Mouse (Mus musculus) lung, adult 18-20 months (tissue): ENCODE measurements at regions not wholly inside any gene's neighbourhood (a gene's known extent, or its start where the extent isn't known, plus 50 kb on each side); places are given as distances from the start of the nearest gene placed in this dataset.
"Not testable (repeated sequence)": the region's sequence is repeated elsewhere in the genome, so short reads cannot be mapped to it uniquely, and the experiment has no call there.

Experiments
- DNase-seq, 2 experiments: peaks; one replicate each; pipeline ENCODE4 v3.0.0; 2022; ENCODE audit warnings: mixed read lengths in 2 of 2

DNA sequence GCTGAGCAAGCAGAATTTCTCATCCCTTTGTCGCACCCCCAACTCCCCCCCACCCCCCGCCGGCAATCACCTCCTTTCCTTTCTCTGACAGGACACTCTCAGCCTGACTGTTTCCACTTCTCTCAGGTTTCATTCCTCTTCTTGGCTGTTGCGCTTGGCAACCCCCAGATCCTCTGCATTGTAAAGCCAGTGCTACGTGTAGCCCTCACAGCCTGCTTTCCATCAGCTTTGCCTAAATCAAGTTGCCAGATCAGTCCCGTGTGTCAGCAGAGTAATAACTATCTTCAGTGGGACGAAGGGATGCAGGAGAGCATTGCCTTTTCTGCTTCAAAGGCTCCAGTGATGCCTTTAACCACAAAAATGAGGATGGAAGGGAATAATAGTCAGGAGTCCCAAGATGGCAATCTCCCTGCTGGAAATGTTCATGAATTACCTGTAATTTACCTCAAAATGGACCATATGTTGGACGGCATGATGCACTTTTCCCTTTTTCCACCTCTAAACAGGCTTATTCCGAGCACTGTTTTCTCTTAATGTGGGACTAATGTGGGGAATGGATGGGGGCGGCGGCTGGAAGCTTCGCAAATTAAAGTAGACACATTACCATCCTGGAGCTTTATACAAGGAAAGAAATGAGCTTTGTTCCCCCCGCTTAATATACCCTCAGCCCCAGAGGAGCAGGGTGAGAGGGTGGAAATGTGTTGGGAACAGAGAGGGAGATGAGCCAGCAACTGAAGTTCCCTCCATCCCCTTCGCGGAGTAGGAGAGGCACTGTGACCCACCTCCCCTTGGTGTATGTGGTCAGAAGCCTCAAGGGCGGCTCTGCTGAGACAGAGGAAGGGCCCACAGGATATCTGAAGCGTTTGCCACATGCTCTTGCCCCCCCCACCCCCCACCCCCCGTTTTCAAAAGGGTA lies 168.3 kb upstream of the Npvf start:
- no peak for DNase-seq

DNA sequence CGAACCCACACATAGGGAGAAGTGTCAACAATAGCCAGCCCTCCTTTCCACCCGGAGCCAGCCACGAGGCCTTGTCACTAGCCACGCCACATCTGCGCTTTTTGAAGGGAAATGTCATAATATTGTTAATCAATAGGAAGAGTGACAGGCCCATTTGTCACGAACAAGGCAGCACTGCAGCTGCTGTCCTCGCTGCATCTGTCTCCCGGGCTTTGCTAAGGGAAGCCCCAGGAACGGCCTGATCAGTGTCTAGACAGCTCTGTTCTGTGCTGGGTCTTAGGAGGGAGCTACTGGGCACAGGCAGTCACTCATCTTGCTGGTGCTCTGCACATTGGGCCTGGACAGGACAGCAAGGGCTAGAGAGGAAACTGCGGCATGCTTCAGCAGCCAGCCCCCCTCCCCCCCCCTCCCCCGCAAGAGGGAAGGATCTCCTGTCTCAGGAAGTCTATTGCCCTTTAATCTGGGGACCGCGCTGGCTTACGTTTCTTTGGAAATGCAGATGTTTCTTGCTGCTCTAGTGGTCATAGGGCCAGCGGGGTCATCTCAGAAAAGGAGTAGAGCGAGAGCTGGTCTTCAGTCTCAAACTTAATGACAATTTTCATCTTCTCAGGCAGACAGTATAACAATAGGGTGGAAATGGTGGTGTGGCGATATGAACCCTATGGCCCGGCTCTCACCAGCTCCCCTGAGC lies 169.1 kb upstream of the Npvf start:
- DNase-seq, result no peak

DNA sequence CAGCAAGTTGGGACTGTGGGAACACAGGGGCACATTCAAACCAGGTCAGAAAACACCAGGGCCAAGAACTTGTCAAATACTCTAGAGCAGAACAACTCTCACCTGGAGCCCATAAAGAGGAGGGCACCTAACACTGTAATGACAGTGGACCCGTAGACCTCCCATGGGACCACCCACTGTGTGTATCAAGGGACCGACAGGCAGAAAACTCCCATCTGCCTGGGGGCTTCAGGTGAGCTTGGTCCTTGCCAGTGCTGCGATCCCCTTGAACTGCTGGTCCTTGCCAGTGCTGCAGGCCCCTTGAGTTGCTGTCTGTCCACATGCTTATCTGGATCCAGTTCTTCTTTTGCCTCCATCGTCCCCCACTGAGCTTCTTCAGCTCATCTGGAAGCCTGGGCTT lies 170.2 kb upstream of the Npvf start:
- no peak for DNase-seq

DNA sequence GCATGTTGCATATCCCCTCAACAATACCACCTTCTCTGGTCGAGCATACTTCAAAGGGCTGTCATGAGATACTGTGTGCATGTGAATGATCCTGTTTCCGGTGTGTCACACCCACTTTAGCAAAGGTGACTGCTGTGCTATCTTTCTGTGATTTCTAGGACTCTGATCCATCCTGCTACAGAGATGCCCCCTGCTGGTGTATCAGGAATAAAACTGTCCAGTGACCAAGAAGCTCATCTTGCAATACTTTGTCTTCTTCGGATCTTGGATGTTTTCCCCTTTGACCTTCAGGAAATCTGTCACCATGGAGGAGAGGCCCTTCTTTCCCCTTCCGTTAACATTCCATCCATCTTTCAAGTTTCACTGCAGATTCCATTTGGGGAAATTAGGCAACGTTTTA lies 177.5 kb upstream of the Npvf start:
- DNase-seq, result no peak

DNA sequence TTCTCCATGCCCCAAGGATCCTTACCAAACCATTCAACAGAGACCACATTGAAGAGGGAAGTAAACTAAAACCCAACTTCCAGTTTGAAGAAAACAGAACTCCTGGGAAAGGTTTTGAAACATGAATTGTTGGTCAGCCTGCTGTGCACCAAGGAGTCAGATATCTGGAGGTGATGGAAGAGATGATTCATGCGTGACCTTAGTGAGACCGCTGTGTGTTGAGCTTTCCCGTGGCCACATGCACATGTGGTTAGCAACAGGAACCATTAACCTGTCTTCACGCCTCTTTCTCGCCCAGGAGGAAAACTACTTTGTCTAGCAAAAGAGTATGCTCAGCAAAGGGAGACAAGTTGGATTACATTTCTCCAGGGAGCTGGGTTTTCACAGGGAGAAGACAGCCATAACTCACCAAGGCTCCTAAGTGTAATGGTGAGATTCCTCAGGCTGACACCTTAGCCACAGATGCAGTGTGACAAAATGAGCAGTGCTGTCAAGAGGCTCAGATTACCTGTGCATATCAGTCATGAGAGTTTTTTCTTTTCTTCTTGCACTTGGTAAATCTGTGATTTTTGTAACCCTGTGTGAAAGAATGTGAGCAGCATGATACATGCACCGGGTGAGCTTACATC lies 181.9 kb upstream of the Npvf start:
- no peak for DNase-seq

DNA sequence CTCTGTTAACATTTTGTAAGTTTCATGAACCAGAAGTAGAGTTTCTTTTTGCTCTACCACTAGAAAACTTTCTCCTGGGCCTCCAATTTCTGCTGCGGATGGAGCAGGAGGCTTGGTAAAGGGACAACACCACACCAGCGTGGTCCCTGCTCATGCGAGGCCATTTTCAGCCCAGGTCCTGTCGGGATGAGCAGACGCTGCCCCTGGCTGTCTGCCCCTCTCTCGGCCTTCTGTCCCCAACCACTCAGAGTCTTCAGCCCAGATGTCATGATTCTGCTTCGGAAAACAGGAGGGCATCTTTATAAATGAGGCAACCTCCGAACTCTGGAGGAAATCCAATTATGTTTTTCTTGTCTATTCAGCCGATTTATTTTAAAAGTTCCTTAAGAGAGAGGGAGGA lies 186.6 kb upstream of the Npvf start:
- DNase-seq, result no peak

DNA sequence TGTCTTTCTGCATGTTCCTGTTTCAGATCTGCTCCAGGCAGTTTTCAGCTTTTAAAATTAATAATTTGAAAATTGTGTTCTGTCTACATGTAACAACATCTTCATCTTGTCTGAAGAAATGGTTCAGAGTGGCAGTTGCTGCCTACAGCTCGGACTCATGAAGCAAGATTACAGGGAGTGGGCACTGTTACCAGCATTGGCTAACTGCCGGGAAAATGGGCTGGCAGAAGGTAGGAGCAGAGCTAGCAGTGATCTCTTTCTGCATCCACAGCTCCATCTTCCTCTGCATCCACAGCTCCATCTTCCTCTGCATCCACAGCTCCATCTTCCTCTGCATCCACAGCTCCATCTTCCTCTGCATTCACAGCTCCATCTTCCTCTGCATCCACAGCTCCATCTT lies 191.0 kb upstream of the Npvf start:
- DNase-seq, result not testable (repeated sequence)

DNA sequence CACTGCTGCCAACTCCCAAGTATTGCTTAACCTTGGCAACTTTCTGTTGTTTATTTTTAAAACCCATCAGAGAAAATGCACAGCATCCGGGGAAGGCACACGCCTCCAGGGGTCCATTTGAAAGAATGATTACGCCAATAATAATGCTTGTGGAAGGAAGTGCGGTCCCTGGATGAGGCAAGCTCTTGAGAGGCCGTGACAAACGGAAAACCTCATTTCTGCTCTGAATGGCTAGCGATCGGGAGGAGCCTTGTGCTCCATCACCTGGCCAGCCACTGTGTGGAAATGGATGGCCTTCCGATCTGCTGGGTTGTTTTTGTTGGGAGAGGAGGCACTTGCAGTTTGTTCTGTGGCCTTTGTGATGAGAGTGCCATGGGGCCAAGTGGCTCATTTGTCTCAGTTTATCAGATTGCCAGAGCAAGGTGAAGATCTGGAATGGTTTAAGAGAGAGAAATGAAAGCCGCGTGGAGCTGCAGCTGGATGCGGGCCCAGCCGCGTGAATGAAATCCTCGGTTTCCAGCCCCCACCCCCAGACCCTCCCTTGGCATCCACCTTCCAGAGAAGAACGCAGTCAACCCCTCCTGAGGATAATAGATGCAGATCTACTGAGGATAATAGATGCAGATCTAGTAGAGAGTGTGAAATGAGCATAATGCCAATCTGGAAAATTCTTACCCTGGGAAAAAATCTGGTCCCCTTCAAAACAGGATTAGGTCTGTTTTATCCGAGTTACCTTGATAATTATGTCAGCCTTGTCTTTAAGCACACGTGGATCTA lies 192.7 kb upstream of the Npvf start:
- DNase-seq, result no peak

DNA sequence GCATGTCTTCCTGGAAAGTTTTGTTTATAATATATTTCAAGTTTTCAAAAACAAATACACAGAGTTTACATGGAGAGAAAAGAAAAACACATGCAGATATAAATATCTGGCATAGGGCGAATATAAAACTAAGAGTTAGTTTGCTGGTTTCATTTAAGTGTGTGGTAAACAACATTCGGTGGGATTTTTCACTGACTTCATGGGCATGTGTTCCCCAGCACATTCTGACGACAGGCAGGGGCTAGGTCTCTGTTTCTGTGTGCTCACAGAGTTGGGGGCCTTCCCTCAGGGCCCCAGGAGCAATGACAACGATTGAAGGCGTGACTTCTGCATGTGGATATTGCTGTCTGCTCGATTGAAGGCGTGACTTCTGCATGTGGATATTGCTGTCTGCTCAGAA lies 193.3 kb upstream of the Npvf start:
- DNase-seq, result no peak

DNA sequence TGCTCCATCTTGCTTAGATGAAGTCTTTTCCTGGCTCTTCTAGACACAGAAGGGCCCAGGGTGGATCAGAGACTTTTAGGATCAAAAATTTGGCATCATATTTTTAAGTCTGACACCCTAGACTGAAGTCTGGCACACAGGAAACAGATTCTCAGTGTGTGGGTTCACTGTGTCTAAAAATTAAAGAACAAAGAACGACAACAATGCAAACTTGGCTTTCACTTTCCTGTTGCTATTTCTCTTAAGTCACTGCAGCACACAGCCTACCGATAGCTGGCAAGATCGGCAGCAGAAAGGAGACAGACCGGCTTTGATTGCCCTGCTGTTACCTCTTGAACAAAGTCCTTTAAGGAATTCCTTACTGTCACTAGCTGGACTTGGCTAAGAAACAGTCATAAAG lies 204.9 kb upstream of the Npvf start:
- DNase-seq, result peak in 1 of 2 experiments; percentile 2

DNA sequence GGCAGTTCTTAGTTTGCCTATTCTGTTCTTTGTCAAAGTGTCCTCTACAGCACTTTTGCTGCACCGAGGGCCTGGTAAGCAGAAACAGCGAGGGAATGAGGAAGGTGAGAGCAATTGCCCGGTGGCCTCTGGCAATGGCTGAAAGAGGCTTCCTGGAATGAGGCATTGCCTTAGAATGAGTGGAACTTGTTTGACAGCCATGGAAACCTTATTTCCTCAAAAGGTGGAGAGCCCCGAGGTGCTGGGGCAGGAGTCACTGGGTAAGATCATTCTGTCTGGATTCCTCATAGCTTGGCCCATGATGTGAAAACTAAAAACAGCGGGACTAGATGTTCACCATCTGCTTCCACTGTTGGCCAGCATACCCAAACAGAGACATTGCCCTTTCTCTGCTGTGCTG lies 223.8 kb upstream of the Npvf start:
- DNase-seq, result no peak

DNA sequence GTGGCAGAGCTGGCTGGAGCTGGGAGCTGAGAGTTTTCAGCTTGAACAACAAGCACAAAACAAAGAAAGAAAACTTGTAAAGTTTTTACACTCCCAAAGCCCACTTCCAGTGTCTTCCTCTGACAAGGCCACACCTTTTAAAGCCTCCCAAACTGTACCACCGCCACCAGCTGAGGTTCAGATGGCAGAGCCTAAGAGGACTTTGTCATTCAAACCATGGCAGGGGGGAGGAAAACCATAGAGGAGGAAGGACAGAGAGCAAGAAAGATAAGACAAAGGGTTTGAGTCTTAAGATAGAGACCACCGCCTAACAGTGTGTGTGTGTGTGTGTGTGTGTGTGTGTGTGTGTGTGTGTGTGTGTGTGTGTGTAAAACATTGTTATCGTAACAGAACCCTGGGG lies 228.1 kb upstream of the Npvf start:
- no peak for DNase-seq

DNA sequence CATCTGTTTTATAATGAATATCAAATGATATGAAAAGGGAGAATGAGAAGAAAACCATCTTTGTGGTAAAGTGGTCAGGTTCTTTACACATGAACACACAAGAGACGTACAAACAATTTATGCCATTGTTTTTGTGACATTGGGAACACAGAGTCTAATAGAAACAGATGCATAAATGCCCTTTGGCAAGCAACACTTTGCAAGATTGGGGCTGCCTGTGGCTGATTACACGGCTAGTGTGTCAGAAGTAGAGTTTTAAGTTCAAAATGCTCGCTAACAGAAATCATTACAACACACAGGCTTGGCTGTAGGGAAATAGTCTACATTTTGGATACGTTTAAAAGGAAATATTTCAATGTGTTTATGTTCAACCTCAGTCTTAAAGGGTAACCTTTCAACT lies 228.5 kb upstream of the Npvf start:
- DNase-seq, result no peak

DNA sequence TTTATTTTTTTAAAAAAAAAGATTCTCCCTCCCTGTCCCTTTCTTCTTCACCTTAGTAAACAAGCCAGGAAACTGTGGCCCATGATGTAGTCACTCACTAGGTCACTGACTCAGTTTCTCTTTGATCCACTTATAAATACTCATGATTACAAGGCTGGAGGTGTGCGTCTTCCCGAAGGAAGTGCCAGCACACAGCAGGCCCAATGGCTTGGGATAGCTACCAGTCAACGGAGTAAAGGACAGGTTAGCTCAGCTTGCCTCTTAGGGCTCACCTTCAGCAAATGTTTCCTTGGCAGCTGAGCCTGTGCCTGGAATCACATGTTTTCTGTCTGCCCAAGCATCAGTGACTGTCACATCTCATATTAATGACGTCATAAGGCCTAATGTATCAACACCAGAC lies 230.8 kb upstream of the Npvf start:
- no peak for DNase-seq

DNA sequence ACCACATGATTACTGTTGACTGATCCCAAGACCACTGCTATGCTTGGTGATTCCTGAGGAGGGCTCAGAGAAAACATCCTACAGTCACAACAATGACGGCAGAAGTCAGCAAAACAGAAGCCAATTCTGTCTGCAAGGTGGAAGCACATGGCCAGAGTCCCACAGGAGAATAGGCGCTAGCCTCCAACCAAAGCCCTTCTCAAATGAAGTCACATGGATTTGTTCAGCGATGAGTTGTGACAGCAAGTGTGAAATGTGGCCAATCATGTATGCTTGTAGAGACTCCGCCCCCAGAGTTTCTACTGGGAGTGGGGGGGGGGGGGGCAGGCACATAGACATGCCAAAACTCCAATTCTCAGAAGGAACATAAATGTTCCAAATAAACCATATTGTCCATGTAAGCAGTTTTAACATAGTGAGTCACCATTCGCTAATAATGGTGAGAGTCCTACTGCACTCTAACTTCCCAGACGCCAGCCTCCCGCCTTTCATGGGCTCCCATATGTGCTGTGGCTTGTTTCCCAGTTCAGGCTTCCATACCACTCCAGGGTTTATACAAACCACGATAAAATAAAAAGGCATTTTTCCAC lies 231.6 kb upstream of the Npvf start:
- DNase-seq, result no peak

DNA sequence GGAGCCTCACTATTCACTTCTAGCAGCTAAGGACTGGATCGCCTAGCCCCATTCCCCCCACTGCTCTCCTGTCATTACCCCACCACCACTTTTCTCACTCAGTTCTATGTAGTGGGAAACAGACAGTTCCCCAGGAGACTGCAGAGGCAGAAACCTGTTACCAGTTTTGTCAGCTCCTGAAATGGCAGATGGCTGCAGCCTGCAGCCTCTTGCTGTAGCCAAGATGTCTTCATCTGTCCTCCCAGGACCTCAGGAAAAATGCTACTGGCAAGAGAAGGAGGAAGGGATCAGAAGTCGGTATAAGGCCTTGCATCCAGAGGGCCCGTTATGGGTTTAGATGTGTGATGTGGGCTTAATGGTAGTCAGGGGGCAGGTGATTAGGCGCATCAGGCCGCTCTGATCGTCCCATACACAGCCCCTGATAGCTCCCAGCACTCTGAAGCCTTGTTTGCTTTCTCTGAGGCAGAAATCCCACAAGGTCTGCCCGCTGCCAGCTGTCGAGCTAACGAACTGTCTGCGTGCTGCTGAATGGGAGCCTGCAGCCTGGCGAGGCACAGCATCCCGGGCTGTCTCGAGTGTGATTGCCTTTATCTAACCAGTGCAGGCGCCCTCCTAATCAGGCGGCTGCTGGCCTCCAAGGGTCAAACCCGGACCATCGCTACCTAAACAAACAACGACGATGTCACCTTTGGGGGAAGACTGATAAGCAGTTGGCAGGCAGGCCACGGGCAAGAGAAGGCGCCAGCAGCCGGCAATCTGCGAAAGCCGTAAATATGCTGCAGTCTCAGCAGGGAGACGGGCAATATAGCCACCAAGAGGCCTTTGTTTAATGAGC lies 236.3 kb upstream of the Npvf start:
- DNase-seq, result peak; percentile 41 to 50

DNA sequence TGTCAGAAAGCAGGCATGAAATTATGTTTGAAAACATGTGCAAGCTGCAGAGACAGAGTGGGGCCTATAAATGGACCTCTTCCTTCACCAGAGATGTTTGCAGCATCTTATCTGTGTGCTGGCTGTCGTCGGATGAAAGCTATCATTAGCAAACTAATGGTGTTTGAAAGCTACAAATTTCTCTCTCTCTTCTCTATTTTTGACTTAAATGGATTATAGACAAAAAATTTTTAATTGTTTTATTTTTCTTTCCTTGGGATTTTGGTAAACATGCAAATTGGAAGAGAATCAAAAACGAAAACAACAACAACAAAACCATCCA lies 236.9 kb upstream of the Npvf start:
- DNase-seq, result no peak

DNA sequence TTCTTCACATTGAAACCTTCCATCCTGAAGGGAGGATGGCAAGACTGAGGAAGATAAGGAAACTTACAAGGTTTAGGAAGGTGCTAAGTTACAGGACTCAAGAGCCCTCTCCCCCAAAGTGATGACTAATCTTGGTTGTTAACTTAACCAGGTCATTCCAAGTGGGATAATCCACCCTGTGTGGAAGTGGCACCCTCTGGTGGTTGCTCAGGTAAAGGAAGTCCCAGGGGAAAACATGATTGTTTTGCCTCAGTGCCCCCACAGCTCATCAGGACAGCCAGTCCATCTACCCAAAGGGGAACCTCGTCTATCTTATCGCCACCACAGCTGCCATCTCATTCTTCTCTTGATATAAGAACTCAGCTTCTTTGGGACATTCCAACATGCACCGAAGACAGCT lies 244.6 kb upstream of the Npvf start:
- DNase-seq, result peak in 1 of 2 experiments; percentile 3

DNA sequence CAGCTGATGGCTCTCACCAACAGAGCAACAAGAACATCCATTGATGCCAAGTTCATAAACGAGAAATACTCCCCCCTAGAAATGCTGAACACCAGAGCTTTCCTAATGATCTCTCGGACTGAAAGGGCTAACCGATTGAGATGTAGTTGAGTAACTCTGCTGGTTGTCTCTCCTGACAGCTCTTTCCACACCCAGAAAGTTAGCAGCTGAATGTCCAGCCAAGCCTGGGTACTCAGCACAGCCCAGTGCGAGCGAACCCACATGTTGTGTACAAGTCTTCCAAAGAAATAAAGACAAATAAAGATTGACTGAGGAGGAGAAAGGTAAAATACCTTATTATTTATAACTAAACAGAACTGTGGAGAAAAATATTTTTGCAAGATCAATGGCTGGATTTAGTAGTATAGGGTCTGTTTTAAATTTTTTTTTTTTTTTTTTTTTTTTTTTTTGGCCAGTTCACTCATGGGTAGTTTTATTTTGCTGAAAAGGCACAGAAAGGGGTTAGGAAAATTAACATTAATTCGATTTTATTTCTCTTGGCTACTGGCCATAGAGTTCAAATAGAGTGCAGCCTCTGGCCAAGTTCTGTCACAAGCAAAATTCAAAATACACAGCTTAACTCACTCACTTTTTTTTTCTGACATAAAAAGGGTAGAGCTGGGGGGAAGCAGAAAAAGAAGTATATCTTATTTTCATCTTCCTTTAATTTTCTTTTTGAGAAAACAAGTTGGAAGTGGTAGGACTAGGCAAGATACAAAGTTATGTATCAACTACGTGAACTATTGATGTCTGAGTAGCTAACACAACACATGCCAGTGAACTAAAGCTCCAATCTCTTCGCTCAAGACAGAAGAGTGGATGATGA lies 261.2 kb upstream of the Npvf start:
- DNase-seq, result no peak

DNA sequence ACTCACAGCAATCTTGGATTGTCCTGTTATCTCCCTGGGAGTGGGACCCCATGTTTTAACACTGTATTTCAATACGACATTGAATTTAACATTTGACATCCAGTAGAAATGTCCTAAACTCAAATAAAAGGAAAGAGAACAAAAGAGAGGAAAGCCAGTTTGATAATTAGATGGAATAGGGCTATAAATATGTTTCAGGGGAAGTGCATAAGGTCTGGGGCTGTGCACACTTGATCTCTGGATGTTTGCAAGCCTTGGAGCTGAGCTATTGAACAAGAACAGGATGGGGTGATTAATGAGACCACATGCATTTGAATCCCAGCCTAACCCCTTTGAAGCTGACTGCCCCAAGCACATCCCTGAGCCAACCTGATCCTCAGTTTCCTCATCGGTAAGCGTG lies 264.0 kb upstream of the Npvf start:
- no peak for DNase-seq

DNA sequence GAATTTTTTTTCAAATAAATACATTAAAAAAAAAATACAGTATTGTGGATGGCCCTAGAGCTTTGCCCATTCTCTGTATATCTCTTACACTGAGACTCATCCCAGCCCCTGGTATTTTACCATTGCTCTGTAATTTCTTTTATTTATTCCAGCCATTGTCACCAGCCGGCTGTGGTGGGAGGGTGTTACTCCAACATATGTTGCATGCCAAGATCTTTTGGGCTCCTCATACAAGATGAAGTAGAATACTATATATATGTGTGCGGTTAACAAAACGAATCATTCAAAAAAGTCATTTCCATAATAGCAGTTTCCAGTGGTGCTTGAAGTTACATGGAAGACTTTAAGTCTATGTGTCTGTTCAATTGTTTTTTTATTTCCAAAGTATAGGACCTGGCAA lies 268.0 kb upstream of the Npvf start:
- DNase-seq, result no peak
